Mouse (Mus musculus): ENCODE measurements around the gene Tmed5.

- no peak for TF ChIP-seq POLR2A (IDR thresholded peaks at IDR 0.05; ENCODE audit: borderline replicate concordance, extremely low read depth, insufficient read depth, insufficient read length, poor library complexity, severe bottlenecking)
- no peak for TF ChIP-seq CTCF (IDR thresholded peaks at IDR 0.05; ENCODE audit: borderline replicate concordance, extremely low read depth, insufficient read depth, insufficient read length)
Measured at GRCm38 (mm10) chr5:108085440-108085839, 47.0 kb downstream of the Tmed5 start.

Data from brain, embryonic 14.5 days (tissue).